Mouse (Mus musculus) ES-E14 (cell line): Measurements from ENCODE around the gene Cfap299. TPM values are rescaled to one million over a fixed set of nuclear protein-coding genes. Genes with fewer than 3 reads are reported as not detected.
A peak's percentile ranks its signal among the peaks of the same experiment; 100 is the strongest.

Experiments used
- DNase-seq: peaks from one replicate; pipeline ENCODE4 v3.0.0-alpha.2; 2013; ENCODE audit warnings: low read depth, low spot score
- H3K27ac ChIP-seq: 2 replicates; pipeline ENCODE4 v1.5.1; 2012; ENCODE audit warnings: low read depth, mild to moderate bottlenecking, low read length, moderate library complexity, mixed read lengths; ENCODE audit not compliant: poor library complexity, insufficient read depth, severe bottlenecking
- H3K36me3 ChIP-seq: 2 replicates; pipeline ENCODE4 v1.6.1; 2012; ENCODE audit warnings: mild to moderate bottlenecking, low read length, moderate library complexity, mixed read lengths; ENCODE audit not compliant: control insufficient read depth, poor library complexity, insufficient read depth, severe bottlenecking
- H3K4me1 ChIP-seq, 2 experiments: fragments of 150-350 bp in 1 of 2; sonication (generic) in 1 of 2; 2 replicates each; pipeline ENCODE4 v1.6.1; 2012; ENCODE audit warnings: low read length in 2 of 2, mild to moderate bottlenecking in 1 of 2, mixed read lengths in 1 of 2; ENCODE audit not compliant: control insufficient read depth in 2 of 2, insufficient read depth in 2 of 2, poor library complexity in 1 of 2
- H3K4me3 ChIP-seq, 2 experiments: fragments of 150-350 bp in 1 of 2; sonication (generic) in 1 of 2; 2 replicates each; pipeline ENCODE4 v1.5.1; 2012; ENCODE audit warnings: low read length in 2 of 2, low read depth in 1 of 2, mild to moderate bottlenecking in 1 of 2, mixed read lengths in 1 of 2; ENCODE audit not compliant: insufficient read depth in 1 of 2, poor library complexity in 1 of 2, severe bottlenecking in 1 of 2
- H3K9ac ChIP-seq: 2 replicates; pipeline ENCODE4 v1.6.1; 2012; ENCODE audit warnings: low read depth, mild to moderate bottlenecking, low read length, mixed read lengths; ENCODE audit not compliant: poor library complexity, insufficient read depth, severe bottlenecking
- H3K9me3 ChIP-seq: fragments of 150-350 bp; sonication (generic); 2 replicates; pipeline ENCODE4 v1.6.1; 2012; ENCODE audit warnings: low read depth, mild to moderate bottlenecking, low read length; ENCODE audit not compliant: control insufficient read depth, insufficient read depth
- CHD2 ChIP-seq: IDR thresholded peaks from 2 replicates; pipeline ENCODE4 v1.6.1; 2014; ENCODE audit warnings: mild to moderate bottlenecking, low read depth, low read length, inconsistent platforms
- HCFC1 ChIP-seq: IDR thresholded peaks from 2 replicates; pipeline ENCODE4 v1.6.1; 2012; ENCODE audit warnings: low read length, inconsistent platforms, borderline replicate concordance; ENCODE audit not compliant: insufficient read depth
- MAFK ChIP-seq: IDR thresholded peaks from 2 replicates; pipeline ENCODE4 v1.6.1; 2014; ENCODE audit warnings: mild to moderate bottlenecking, low read depth, low read length, inconsistent platforms; ENCODE audit not compliant: insufficient read depth
- ZC3H11A ChIP-seq: IDR thresholded peaks from 2 replicates; pipeline ENCODE4 v1.6.1; 2012; ENCODE audit warnings: low read depth, mild to moderate bottlenecking, inconsistent platforms, low read length, borderline replicate concordance
- ZNF384 ChIP-seq: IDR thresholded peaks from 2 replicates; pipeline ENCODE4 v1.6.1; 2012; ENCODE audit warnings: low read depth, low read length, inconsistent platforms
- in situ Hi-C, 2 experiments: fragments of 600-800 bp; cut with MboI; formaldehyde crosslinking; loops; one replicate each; pipeline ENCODE4 v1.15.1; 2025; ENCODE audit warnings: low sequenced_read_pairs in 2 of 2, inconsistent platforms in 1 of 2; ENCODE audit not compliant: unreplicated experiment in 2 of 2
- total RNA-seq: library from RNA; depleted of rRNA; stranded (reverse); fragments of 300-350 nt; gene quantifications from 2 replicates; pipeline ENCODE4 v1.2.3, GENCODE M21; 2012

The Cfap299 gene
- total RNA-seq, 1 experiment: not detected

DNA sequence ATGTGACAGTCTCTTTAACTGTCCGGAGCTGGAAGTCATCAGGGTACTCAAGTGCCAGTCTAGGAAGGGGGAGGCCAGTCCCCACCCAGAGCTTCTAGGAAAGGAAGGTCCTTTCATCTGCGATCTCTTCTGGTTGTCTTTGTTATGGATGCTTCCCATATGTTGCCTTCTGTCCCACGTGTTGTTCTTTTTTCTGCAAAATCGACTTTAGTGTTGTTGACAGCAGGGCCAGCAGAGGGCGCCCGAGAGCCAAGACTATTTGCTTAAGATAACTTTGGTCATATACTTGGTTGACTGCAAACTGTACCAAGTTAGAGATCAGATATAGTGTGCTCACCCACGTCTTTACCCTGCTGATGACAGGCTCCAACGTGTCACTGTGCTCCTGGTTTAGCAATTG is 19.5 kb downstream of the Cfap299 start:
- TF ChIP-seq CHD2 (no peak), ZC3H11A (no peak; the same call in 1 of the 2 replicates), MAFK (no peak), HCFC1 (no peak), ZNF384 (no peak)
- in situ Hi-C loops: loop anchor here (10.0 kb wide), 1 partner anchor 526 kb away; no protein-coding TSS in a partner anchor
- H3K9me3 ChIP-seq: no peaks in the 10 kb centered on the region
- no peak overlapping the region for H3K27ac ChIP-seq
- no peak overlapping the region for H3K4me3 ChIP-seq
- DNase-seq: peak; percentile 57
- 0 out of 4 replicates have a peak, but pooled peaks cover 0 to 2% of the 10 kb centered on the region in 2 experiments for H3K4me1 ChIP-seq
- no peaks in the 10 kb centered on the region for H3K36me3 ChIP-seq
- no peak overlapping the region for H3K9ac ChIP-seq

DNA sequence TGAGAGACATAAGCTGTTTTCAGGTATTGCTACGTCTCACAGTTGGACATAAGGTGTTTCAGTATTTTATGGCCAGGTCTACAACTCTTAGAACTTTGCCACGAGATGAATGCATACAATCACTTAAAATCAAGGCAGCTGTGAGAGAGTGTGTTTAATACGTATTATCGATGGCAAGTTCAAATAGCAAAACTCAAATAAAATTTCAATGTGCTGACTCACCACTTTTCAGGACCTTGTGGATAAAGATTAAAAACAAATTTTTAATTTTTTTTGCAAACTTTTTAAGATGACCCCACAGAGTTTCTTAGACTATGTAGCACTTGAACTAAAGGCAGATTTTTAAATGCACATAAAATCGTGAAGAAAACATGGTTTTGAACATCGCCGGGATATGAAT is 30.8 kb downstream of the Cfap299 start:
- Histone ChIP-seq H3K9ac (no peak overlapping the region), H3K4me1 (no peaks in the 10 kb centered on the region; a peak in 1 of 4 replicates), H3K27ac (no peak overlapping the region), H3K36me3 (no peaks in the 10 kb centered on the region), H3K9me3 (no peaks in the 10 kb centered on the region), H3K4me3 (no peak overlapping the region)
- no peak for TF ChIP-seq ZNF384
- TF ChIP-seq MAFK: peak; percentile 76
- TF ChIP-seq HCFC1: no peak
- no peak for TF ChIP-seq ZC3H11A
- no peak for TF ChIP-seq CHD2
- no peak for DNase-seq
- in situ Hi-C loops: no loop called here

DNA sequence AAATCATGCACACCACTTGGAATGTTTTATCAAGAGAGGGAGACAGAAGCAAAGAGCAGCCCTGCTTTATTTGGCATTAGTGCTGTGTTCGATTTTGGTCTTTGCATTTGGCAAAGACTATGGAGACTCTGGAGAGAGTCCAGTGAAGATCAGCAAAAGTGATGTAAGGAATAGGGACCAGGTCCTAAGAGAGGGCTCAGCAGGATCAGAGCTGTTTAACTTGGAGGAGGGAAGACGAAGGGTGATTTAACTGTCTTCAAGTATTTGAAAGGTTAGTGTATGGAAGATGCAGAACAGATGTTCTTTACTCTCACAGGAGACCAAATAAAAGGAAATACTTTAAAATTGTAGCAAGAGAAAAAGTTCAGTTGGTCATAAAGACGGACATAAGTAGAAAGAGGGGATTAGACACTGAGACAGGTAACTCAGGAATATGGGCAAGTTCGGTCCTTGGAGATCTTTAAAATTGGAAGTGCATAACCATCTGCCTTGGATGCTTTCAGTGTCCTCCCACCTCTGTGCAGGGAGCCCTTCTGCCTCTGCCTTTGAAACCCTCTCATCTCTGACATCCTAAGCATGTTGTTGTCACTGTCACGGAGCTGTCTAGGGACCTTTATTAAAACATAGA is 31.8 kb downstream of the Cfap299 start:
- in situ Hi-C loops: no loop called here
- Histone ChIP-seq H3K27ac (no peak overlapping the region), H3K4me3 (no peak overlapping the region), H3K4me1 (no peaks in the 10 kb centered on the region; a peak in 1 of 4 replicates), H3K9ac (no peak overlapping the region), H3K9me3 (no peaks in the 10 kb centered on the region), H3K36me3 (no peaks in the 10 kb centered on the region)
- no peak for DNase-seq
- TF ChIP-seq MAFK (no peak), HCFC1 (no peak), CHD2 (no peak), ZNF384 (no peak), ZC3H11A (no peak)

DNA sequence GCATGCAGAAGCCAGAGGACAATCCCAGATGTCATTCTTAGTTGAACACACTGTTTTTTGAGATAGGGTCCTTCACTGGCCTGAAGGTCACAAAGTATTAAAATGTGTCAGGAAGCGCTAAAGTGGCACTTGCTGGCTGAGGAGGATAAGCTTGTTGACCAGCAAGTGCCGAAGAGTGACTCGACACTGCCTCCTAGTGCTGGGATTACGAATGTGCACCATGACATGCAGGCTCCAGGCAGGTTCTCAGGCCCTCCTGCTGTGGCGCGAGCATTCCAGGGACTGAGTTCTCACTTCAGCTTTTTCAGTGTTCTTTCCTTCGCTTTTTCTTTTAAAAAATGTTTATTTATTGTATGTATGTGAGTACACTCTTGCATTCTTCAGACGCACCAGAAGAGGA is 34.3 kb downstream of the Cfap299 start:
- Histone ChIP-seq H3K36me3 (no peaks in the 10 kb centered on the region), H3K9me3 (no peaks in the 10 kb centered on the region), H3K4me1 (no peaks in the 10 kb centered on the region), H3K9ac (no peak overlapping the region), H3K27ac (no peak overlapping the region), H3K4me3 (no peak overlapping the region)
- in situ Hi-C loops: no loop called here
- peak; percentile 57; the same call in 1 of the 2 replicates for TF ChIP-seq ZC3H11A
- no peak for TF ChIP-seq CHD2
- peak; percentile 77 for DNase-seq

DNA sequence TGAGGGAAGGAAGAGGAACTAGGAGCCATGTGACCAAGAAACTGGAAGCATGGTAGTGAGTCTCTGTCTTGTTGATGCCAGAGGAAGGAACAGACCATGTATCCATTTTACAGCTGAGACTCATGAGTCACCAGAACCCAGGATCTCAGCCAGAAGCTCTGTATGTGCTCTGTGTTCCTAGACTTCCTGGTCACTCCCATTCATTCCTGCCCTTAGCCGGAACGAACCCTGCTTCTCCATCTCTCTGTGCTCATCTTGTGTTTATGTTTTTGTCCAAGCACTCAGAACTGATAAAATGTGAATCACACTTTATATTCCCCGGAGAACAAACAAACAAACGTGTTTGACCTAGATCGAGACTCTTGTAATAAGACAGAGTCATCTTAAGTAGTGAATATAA is 36.2 kb downstream of the Cfap299 start:
- Histone ChIP-seq H3K4me1 (no peaks in the 10 kb centered on the region), H3K9me3 (no peaks in the 10 kb centered on the region), H3K9ac (no peak overlapping the region), H3K27ac (no peak overlapping the region), H3K4me3 (no peak overlapping the region), H3K36me3 (no peaks in the 10 kb centered on the region)
- no peak for DNase-seq
- TF ChIP-seq HCFC1 (no peak), ZC3H11A (no peak), MAFK (no peak), ZNF384 (no peak), CHD2 (no peak)
- in situ Hi-C loops: no loop called here
